Mouse (Mus musculus) bone marrow macrophage, adult 2 months (primary cell): ENCODE measurements around the gene Treml1. TPM values are rescaled to one million over a fixed set of nuclear protein-coding genes. Genes with fewer than 3 reads are reported as not detected.
"Not testable (repeated sequence)": the region's sequence is repeated elsewhere in the genome, so short reads cannot be mapped to it uniquely, and the experiment has no call there.

Experiments
- H3K27ac ChIP-seq: 2 replicates; pipeline ENCODE4 v1.5.1; 2012; ENCODE audit warnings: low read depth, low read length; ENCODE audit not compliant: insufficient read depth
- H3K4me1 ChIP-seq: 2 replicates; pipeline ENCODE4 v1.6.1; 2012; ENCODE audit warnings: low read length; ENCODE audit not compliant: control insufficient read depth, insufficient read depth
- H3K4me3 ChIP-seq: 2 replicates; pipeline ENCODE4 v1.5.1; 2012; ENCODE audit warnings: mild to moderate bottlenecking, low read length, moderate library complexity; ENCODE audit not compliant: insufficient read depth
- CTCF ChIP-seq: IDR thresholded peaks from 2 replicates; pipeline ENCODE4 v1.5.1; 2012; ENCODE audit warnings: low read depth, mild to moderate bottlenecking, low read length, moderate library complexity
- POLR2A ChIP-seq: IDR thresholded peaks from 2 replicates; pipeline ENCODE4 v1.6.1; 2012; ENCODE audit warnings: mild to moderate bottlenecking, low read depth, low read length, borderline replicate concordance
- polyA plus RNA-seq: library from polyadenylated mRNA; stranded (reverse); fragments of >200 nt; gene quantifications from 2 replicates; pipeline ENCODE4 v1.2.4, GENCODE M21; 2012; ENCODE audit not compliant: missing spikeins, insufficient read depth, insufficient read length

Gene Treml1
- polyA plus RNA-seq, 1 experiment = 7.6 TPM

- no peaks in the 10 kb centered on the region for H3K4me1 ChIP-seq
- H3K4me3 ChIP-seq = no peak overlapping the region
- no peak overlapping the region for H3K27ac ChIP-seq
- TF ChIP-seq CTCF = no peak
- no peak for TF ChIP-seq POLR2A
Observed at GRCm38 (mm10) chr17:48332524-48332923, 27.2 kb upstream of the Treml1 start.

- TF ChIP-seq POLR2A = no peak
- TF ChIP-seq CTCF = no peak
- peaks cover 2% of the 10 kb centered on the region; the same call in 1 of the 2 replicates for H3K4me1 ChIP-seq
Observed at GRCm38 (mm10) chr17:48334186-48334585, 25.5 kb upstream of the Treml1 start.

GRCm38 (mm10) chr17:48336857-48337256 lies 22.9 kb upstream of the Treml1 start:
- H3K27ac ChIP-seq = no peak overlapping the region
- TF ChIP-seq CTCF = peak; percentile 82
- TF ChIP-seq POLR2A = no peak
- H3K4me3 ChIP-seq = no peak overlapping the region
- peaks cover 7% of the 10 kb centered on the region for H3K4me1 ChIP-seq

More at GRCm38 (mm10) chr17:48334186-48334585, 25.5 kb upstream of the Treml1 start:
- Histone ChIP-seq H3K27ac (no peak overlapping the region), H3K4me3 (no peak overlapping the region)

GRCm38 (mm10) chr17:48340267-48340666 lies 19.4 kb upstream of the Treml1 start:
- TF ChIP-seq CTCF = no peak
- H3K4me1 ChIP-seq = peaks cover 11% of the 10 kb centered on the region
- no peak overlapping the region for H3K27ac ChIP-seq
- H3K4me3 ChIP-seq = no peak overlapping the region

GRCm38 (mm10) chr17:48341947-48342346 lies 17.8 kb upstream of the Treml1 start:
- TF ChIP-seq POLR2A = no peak
- TF ChIP-seq CTCF = no peak
- Histone ChIP-seq H3K4me3 (no peak overlapping the region), H3K27ac (peak overlapping the region; percentile 4; the same call in 1 of the 2 replicates), H3K4me1 (peaks cover 19% of the 10 kb centered on the region)

DNA sequence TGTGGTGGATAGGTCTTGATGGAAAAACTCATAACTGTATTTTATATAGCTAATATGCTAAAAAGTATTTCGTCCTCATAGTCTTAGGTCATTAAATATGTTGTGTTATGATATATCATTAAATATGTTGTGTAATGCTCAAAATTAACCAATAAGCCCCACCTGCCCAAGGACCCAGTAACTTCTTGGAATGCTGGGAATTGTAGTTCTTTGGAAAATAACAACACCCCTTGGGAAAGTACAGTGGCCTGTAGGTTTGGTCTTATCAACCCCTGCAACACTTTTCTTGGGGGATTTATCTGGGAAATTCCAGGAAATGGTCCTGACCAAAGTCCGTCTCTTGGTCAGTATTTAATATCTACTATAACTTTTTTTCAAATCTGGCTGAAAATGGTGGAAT lies 16.7 kb upstream of the Treml1 start:
- H3K4me1 ChIP-seq = peaks cover 17% of the 10 kb centered on the region
- no peak overlapping the region for H3K27ac ChIP-seq
- no peak for TF ChIP-seq POLR2A
- TF ChIP-seq CTCF = no peak
- no peak overlapping the region for H3K4me3 ChIP-seq

DNA sequence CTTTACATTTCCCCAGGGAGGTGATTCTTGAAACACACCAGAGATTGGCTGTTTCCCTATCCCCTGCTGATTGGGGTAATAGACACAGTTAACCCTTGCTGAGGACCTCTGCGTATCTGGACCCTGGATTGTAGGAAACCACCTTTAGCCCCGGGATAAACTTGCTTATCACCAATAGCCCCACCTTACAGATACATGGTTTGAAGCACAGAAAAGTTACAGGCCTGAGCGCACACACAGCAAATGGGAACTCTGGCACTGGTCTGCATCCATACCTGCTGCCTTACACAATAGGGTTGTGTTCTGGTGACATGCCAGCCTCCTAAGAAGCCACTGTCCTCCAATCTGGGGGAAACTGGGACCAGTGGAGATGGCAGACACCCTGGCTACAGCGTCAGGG lies 13.9 kb upstream of the Treml1 start:
- Histone ChIP-seq H3K27ac (peak overlapping the region; percentile 95), H3K4me1 (peaks cover 33% of the 10 kb centered on the region), H3K4me3 (peak overlapping the region; percentile 78)
- no peak for TF ChIP-seq CTCF
- no peak for TF ChIP-seq POLR2A

- TF ChIP-seq POLR2A = no peak
- TF ChIP-seq CTCF = no peak
- Histone ChIP-seq H3K4me1 (peaks cover 36% of the 10 kb centered on the region), H3K27ac (peak within 1 kb of the TSS; percentile 95), H3K4me3 (peak within 1 kb of the TSS; percentile 78)
Observed at GRCm38 (mm10) chr17:48346231-48346630, 13.5 kb upstream of the Treml1 start, which contains the start of gene Trem2. Gene Trem2 (plus strand): TSS chr17:48346401.

- TF ChIP-seq CTCF (no peak), POLR2A (no peak)
- Histone ChIP-seq H3K4me1 (peaks cover 35% of the 10 kb centered on the region), H3K27ac (peak overlapping the region; percentile 95), H3K4me3 (peak overlapping the region; percentile 78)
Observed at GRCm38 (mm10) chr17:48346834-48347233, 12.9 kb upstream of the Treml1 start.

- peak overlapping the region; percentile 95 for H3K27ac ChIP-seq
- peaks cover 37% of the 10 kb centered on the region for H3K4me1 ChIP-seq
- H3K4me3 ChIP-seq = peak overlapping the region; percentile 78
- TF ChIP-seq POLR2A (no peak), CTCF (no peak)
Observed at GRCm38 (mm10) chr17:48347287-48347686, 12.4 kb upstream of the Treml1 start.

DNA sequence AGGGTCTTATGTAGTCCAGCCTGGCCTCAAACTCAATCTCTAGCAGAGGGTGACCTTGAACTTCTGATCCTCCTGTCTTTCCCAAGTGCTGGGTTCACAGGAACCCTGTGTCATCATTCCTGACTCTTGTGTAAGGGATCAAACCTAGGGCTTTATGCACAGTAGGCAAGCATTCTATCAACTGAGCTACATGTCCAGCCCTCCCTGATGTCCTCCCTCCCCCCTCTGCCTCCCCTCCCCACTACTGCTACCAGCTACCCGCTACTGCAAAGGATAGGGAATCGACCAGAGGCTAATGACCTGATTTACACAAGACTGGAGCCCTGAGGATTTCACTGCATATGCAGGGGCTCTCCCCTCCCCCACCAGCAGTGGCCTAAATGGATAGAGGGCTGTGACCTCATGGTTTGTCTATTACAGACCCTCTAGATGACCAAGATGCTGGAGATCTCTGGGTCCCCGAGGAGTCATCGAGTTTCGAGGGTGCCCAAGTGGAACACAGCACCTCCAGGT lies 9.0 kb upstream of the Treml1 start:
- no peak overlapping the region for H3K27ac ChIP-seq
- peaks cover 54% of the 10 kb centered on the region for H3K4me1 ChIP-seq
- no peak for TF ChIP-seq POLR2A
- TF ChIP-seq CTCF = no peak
- H3K4me3 ChIP-seq = no peak overlapping the region

DNA sequence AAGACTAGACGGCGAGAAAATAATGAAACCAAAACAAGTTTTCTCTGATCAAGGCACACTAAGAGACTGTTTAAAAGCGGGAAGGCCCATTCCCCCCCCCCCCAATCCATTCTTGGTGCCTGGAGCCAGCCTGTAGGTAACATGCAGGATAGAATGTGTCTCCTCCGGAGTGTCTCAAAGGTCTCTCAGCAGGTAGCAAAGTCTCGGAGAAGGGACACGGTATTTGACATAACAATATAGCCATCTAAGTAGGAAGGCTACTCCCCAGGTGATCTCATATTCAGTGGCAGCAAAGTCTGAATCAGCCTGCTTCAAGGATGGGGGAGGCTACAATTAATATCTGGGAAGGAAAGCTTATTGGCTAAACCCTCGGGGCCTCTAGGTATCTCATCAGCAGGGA lies 6.7 kb upstream of the Treml1 start:
- H3K4me1 ChIP-seq = peaks cover 58% of the 10 kb centered on the region

More for the DNA sequence above, 6.7 kb upstream of the Treml1 start:
- H3K4me3 ChIP-seq, H3K27ac ChIP-seq: not testable (repeated sequence)
